Mouse (Mus musculus) megakaryocyte, embryonic 14.5 days (primary cell): ENCODE results near the gene Btnl10. TPM values are rescaled to one million over a fixed set of nuclear protein-coding genes. Genes with fewer than 3 reads are reported as not detected.

Source experiments
- H3K27me3 ChIP-seq: replicated peaks from 2 replicates; pipeline ENCODE3; 2012; ENCODE audit warnings: inconsistent platforms
- H3K36me3 ChIP-seq: replicated peaks from 2 replicates; pipeline ENCODE3; 2012; ENCODE audit warnings: low read length, inconsistent platforms, mixed read lengths
- H3K4me1 ChIP-seq: 2 replicates; pipeline ENCODE4 v1.6.1; 2012; ENCODE audit warnings: inconsistent platforms
- H3K4me3 ChIP-seq: replicated peaks from 2 replicates; pipeline ENCODE3; 2012; ENCODE audit warnings: moderate library complexity, mild to moderate bottlenecking, inconsistent platforms
- H3K9me3 ChIP-seq: 2 replicates; pipeline ENCODE4 v1.6.1; 2012; ENCODE audit warnings: inconsistent platforms
- FLI1 ChIP-seq: IDR thresholded peaks from 2 replicates; pipeline ENCODE4 v1.6.1; 2012; ENCODE audit warnings: low read length, inconsistent platforms, mixed read lengths
- GATA1 ChIP-seq: IDR thresholded peaks from 3 replicates; pipeline ENCODE4 v1.6.1; 2012; ENCODE audit warnings: mixed read lengths, low read length, inconsistent platforms, borderline replicate concordance
- polyA plus RNA-seq: library from polyadenylated mRNA; stranded (reverse); fragments of >175 nt; gene quantifications from 2 replicates; pipeline ENCODE4 v1.2.3, GENCODE M21; 2012; ENCODE audit warnings: low replicate concordance; ENCODE audit not compliant: insufficient read depth

Btnl10 gene
- polyA plus RNA-seq, 1 experiment = not detected

- H3K9me3 ChIP-seq = no peaks in the 10 kb centered on the region
- peaks cover 11% of the 10 kb centered on the region for H3K27me3 ChIP-seq
- H3K4me3 ChIP-seq = no peak overlapping the region
- H3K4me1 ChIP-seq = peaks cover 46% of the 10 kb centered on the region
- peaks cover 59% of the 10 kb centered on the region for H3K36me3 ChIP-seq
- TF ChIP-seq GATA1 = no peak
- no peak for TF ChIP-seq FLI1
Observed at GRCm38 (mm10) chr11:58968551-58968950, 50.8 kb downstream of the Btnl10 start.

DNA sequence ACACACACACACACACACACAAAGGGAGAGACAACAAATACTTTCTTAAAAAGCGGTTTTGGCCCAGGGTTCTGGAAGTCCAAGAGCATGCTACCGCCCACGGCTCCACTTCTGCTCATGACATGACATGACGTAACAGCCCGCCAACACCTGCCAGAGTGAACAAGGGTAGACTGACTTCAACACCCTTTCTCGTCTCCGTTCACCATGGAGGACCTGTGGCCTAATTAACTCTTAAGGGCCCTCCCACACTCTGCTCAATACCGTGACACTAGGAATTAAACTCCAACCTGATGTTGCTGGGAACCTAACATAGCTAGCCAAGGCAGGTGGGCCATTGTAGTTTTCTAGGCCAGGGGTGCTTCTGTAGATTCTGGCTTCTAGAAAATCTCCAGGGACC lies 51.3 kb downstream of the Btnl10 start:
- Histone ChIP-seq H3K9me3 (no peaks in the 10 kb centered on the region), H3K4me3 (no peak overlapping the region), H3K27me3 (peaks cover 7% of the 10 kb centered on the region), H3K4me1 (peaks cover 44% of the 10 kb centered on the region), H3K36me3 (peaks cover 59% of the 10 kb centered on the region)
- TF ChIP-seq FLI1 (no peak), GATA1 (no peak)

DNA sequence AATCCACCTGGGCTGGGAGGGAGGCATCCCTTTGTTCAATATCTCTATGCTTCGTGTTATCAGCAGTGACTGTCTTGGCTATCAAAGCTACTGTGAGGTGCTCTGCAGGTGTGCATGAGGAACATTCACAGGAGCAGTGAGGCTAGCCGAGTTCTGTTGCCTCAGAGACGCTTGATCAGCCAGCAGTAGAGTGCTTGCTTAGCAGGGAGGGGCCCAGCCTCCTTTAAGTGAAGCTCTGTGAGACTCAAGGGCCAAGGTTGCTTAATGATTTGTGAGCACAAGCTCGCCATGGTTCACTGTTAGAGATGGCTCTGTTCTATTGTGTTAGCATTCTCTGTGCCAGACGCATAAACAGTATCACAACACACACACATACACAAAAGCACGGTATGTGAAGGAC lies 52.0 kb downstream of the Btnl10 start:
- Histone ChIP-seq H3K9me3 (no peaks in the 10 kb centered on the region), H3K4me3 (no peak overlapping the region), H3K4me1 (peaks cover 48% of the 10 kb centered on the region), H3K36me3 (peaks cover 63% of the 10 kb centered on the region), H3K27me3 (peaks cover 5% of the 10 kb centered on the region)
- TF ChIP-seq GATA1 = no peak
- TF ChIP-seq FLI1 = no peak

- Histone ChIP-seq H3K27me3 (no peaks in the 10 kb centered on the region), H3K4me1 (peaks cover 51% of the 10 kb centered on the region), H3K4me3 (no peak overlapping the region), H3K36me3 (peaks cover 63% of the 10 kb centered on the region), H3K9me3 (no peaks in the 10 kb centered on the region)
- TF ChIP-seq FLI1 (no peak), GATA1 (no peak)
Observed at GRCm38 (mm10) chr11:58970831-58971530, 53.3 kb downstream of the Btnl10 start.

GRCm38 (mm10) chr11:58971796-58972195 lies 54.1 kb downstream of the Btnl10 start:
- Histone ChIP-seq H3K9me3 (no peaks in the 10 kb centered on the region), H3K4me3 (no peak overlapping the region), H3K27me3 (no peaks in the 10 kb centered on the region), H3K36me3 (peaks cover 58% of the 10 kb centered on the region), H3K4me1 (peaks cover 52% of the 10 kb centered on the region)
- TF ChIP-seq GATA1 (no peak), FLI1 (no peak)

DNA sequence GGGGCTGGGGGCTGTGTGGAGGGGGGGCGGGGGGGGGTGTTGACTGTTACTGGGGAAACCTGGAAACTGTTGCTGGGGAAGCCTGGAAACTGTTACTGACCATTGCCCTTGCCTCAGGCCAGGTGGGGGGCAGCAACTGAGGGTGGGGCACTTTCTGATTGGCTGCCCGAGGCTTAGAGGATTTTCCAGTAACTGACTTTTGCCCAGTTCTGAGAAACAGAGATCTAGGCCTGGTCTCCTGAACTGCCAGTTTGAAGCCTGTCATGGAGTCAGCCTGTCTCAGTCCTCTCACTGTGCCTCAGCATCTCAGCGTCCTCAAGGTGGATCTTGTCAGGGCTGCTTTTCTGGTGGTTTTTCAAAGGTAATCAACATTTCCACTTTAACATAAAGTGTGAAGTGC lies 56.7 kb downstream of the Btnl10 start:
- peaks cover 40% of the 10 kb centered on the region for H3K36me3 ChIP-seq
- H3K4me1 ChIP-seq = peaks cover 57% of the 10 kb centered on the region
- TF ChIP-seq GATA1 (no peak), FLI1 (no peak)

More for the DNA sequence above, 56.7 kb downstream of the Btnl10 start:
- H3K9me3 ChIP-seq = no peaks in the 10 kb centered on the region
- no peak overlapping the region for H3K4me3 ChIP-seq
- no peaks in the 10 kb centered on the region for H3K27me3 ChIP-seq

Other genes with a start within 250 kb of the Btnl10 start
- not detected in 2 replicates for gene Olfr320, start 236.8 kb upstream of the Btnl10 start, polyA plus RNA-seq
- not detected in 2 replicates for gene Olfr319, start 218.7 kb upstream of the Btnl10 start, polyA plus RNA-seq
- gene Olfr318, start 193.9 kb upstream of the Btnl10 start, polyA plus RNA-seq = not detected in 2 replicates
- not detected in 2 replicates for gene Olfr317, start 178.7 kb upstream of the Btnl10 start, polyA plus RNA-seq
- not detected in 2 replicates for gene Olfr316, start 165.2 kb upstream of the Btnl10 start, polyA plus RNA-seq
- gene Olfr315, start 144.7 kb upstream of the Btnl10 start, polyA plus RNA-seq = not detected in 2 replicates
- 3.7 TPM in 1 of 2 replicates, not detected in the other for gene Olfr314, start 135.0 kb upstream of the Btnl10 start, polyA plus RNA-seq
- not detected in 2 replicates for gene Fam183b, start 115.9 kb upstream of the Btnl10 start, polyA plus RNA-seq
- not detected in 2 replicates for gene Olfr313, start 102.9 kb upstream of the Btnl10 start, polyA plus RNA-seq
- gene Olfr312, start 88.7 kb upstream of the Btnl10 start, polyA plus RNA-seq = not detected in 2 replicates
- not detected in 2 replicates for gene Olfr311, start 78.7 kb upstream of the Btnl10 start, polyA plus RNA-seq
- not detected in 2 replicates for gene Gm12258, start 70.8 kb upstream of the Btnl10 start, polyA plus RNA-seq
- gene 2810021J22Rik, start 50.7 kb upstream of the Btnl10 start, polyA plus RNA-seq = 0.32 TPM in 1 of 2 replicates, not detected in the other
- gene Zfp39, start 13.7 kb upstream of the Btnl10 start, polyA plus RNA-seq = 0.11 TPM in 1 of 2 replicates, not detected in the other
- gene Rnf187, start 21.0 kb downstream of the Btnl10 start, polyA plus RNA-seq = 271 and 450 TPM in 2 replicates
- 5.3 and 6.7 TPM in 2 replicates for gene Hist3h2ba, start 31.0 kb downstream of the Btnl10 start, polyA plus RNA-seq
- gene Hist3h2a, start 36.8 kb downstream of the Btnl10 start, polyA plus RNA-seq = 16.9 TPM in 1 of 2 replicates, not detected in the other
- 11.3 and 13.8 TPM in 2 replicates for gene Trim17, start 36.8 kb downstream of the Btnl10 start, polyA plus RNA-seq
- gene Trim11, start 60.2 kb downstream of the Btnl10 start, polyA plus RNA-seq = 12.8 and 20.1 TPM in 2 replicates
- 9.6 and 10.4 TPM in 2 replicates for gene Obscn, start 218.5 kb downstream of the Btnl10 start, polyA plus RNA-seq
- gene Iba57, start 245.8 kb downstream of the Btnl10 start, polyA plus RNA-seq = 2.5 TPM in 1 of 2 replicates, not detected in the other